Mouse (Mus musculus) ovary, adult 18-20 months (tissue): Measurements from ENCODE around the gene Whrn.

Experiments
- DNase-seq: peaks from one replicate; pipeline ENCODE4 v3.0.0; 2022; ENCODE audit warnings: low spot score, mixed read lengths

Gene Whrn

GRCm38 (mm10) chr4:63405683-63406082 is 90.1 kb downstream of the Whrn start:
- no peak for DNase-seq

DNA sequence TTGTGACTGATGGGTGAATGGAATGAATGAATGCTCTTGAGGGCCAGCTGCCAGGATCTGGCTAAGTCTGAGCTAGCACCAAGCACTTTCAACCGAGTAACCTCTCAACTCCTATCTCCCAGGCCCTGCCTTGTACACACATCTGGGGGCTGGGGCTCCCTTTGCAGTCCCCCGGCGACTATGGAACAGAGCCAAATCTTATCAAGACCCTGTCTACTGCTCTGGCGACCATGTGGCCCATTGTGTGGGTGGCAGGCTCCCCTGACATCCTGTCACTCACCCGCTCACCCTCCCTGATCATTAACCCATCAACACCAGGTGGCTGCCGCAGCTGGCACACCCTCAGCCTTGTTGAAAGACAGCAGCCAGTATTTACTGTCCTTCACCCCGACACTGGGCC is 90.7 kb downstream of the Whrn start:
- DNase-seq, result no peak

- DNase-seq, result no peak
These were observed 91.6 kb downstream of the Whrn start for GRCm38 (mm10) chr4:63404205-63404604.

DNA sequence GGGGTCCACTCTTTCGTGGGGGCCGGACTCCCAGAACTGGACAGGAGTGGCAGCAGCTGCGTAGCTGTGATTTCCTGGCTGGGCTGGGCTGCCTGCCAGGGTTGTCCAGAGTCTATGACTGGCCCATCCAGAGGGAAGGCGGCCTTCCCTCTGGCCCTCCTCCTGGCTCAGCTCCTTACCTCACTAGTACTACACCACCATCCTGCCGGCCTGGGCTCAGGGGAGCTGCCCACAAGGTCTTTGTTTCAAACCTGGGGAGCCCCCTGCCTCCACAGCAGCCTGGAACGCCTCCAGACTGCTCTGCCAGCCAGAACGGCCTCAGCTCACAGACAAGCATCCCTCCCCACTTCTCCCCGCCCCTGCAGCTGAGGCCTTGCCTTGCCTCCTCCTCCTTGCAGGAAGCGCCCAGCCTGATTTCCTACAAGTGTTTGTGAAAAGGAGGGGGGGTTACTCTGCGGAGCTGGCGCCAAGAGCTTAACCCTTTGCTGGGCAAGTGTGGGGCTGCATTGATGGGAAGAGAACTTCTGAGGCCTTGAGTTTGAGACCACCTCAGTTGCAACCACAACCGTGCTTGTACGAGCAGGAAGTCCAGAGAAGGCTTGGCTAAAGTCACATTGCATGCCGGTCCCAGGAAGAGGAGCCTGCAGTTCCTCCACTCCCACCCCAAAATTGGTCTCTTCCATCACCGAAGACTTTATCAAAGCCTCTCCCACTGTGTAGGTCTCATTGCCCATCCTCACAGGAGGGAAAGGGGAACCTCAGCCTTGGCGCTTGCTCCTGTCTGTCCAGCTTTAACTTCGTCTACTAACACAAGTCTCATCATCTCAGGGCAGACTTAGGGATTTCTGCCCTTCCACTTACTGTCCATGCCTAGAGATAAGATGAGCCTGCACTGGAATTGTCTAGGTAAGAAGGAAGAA is 92.5 kb downstream of the Whrn start, which contains the start of gene Akna:
Gene Akna (minus strand): TSS at position 315 of the 920 bp plus-strand sequence.
- peak; percentile 81 for DNase-seq

GRCm38 (mm10) chr4:63402558-63402957 is 93.2 kb downstream of the Whrn start:
- DNase-seq, result no peak

DNA sequence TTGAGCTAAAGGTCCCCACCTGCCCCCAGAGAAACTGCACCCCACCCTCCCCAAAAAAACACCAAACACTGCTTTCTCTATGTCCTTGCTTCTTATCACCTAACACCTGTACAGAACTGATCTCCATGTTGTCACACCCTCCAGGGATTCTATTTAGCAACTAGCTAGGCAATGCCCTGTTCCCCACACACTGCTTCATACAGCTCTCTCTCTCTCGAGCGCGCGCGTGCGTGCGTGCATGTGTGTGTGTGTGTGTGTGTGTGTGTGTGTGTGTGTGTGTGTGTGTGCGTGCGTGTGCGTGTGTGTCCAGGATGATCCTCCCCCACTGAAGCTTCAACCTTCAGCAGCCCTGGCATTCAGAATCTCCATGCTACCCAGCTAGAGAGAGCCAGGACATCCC is 93.7 kb downstream of the Whrn start:
- no peak for DNase-seq

GRCm38 (mm10) chr4:63401620-63402019 is 94.2 kb downstream of the Whrn start:
- DNase-seq, result no peak

GRCm38 (mm10) chr4:63400541-63401306 is 95.1 kb downstream of the Whrn start:
- no peak for DNase-seq

GRCm38 (mm10) chr4:63399691-63400270 is 96.0 kb downstream of the Whrn start:
- no peak for DNase-seq

DNA sequence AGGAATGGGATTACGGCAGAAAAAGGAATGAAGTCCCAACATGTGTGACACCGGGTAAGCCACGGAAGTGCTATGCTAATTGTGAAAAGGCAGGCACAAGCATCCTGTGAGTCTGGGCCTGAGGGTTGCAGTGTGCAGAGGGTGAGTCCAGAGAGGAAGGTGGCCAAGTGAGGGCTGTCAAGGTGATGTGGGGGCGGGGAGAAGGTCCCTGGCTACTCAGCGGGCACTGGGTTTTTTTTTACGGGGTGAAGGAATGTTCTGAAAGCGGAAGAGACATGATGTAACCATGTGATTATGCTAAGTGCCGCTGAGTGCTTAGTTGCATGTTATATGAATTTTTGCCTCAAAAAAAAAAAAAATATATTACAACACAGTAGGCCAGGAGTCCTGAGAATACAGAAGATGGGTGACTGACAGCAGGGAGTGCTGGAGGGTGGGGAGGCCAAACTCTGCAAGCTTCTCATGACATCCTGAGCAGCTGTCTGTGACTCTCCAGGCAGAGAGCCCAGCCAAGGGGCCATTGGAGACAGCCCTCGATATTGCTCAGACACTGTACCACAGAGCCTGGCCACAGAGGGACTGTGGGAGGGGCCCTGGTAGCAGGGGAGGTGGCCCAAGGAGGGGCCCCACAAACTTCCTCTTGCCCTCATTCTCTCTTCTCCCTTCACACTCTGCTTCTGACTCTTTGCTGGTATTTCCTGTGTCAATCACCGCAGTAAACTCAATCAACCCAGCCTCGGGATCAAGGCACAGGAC is 96.8 kb downstream of the Whrn start:
- DNase-seq, result no peak

- DNase-seq, result no peak
These were observed 97.7 kb downstream of the Whrn start for GRCm38 (mm10) chr4:63397981-63398537.

DNA sequence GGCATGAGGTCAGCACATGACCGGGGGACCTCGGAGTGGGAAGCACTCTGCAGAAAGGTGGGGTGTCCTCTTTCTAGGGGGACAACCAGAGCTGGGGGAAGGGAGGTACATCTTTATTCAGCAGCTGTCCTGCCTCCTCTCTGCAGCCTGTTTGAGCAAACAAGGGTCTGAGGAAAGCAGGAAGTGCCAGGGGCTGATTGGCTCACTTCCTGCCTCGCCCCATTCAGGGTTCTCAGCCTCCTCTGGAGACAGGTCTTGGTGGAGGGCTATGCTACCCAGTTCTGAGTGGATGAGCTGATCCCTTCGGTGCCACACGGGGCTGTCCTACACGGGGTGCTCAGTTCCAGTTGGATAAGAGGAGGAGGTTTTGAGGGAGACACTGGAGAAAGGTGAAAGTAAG is 104.5 kb downstream of the Whrn start:
- DNase-seq, result no peak

DNA sequence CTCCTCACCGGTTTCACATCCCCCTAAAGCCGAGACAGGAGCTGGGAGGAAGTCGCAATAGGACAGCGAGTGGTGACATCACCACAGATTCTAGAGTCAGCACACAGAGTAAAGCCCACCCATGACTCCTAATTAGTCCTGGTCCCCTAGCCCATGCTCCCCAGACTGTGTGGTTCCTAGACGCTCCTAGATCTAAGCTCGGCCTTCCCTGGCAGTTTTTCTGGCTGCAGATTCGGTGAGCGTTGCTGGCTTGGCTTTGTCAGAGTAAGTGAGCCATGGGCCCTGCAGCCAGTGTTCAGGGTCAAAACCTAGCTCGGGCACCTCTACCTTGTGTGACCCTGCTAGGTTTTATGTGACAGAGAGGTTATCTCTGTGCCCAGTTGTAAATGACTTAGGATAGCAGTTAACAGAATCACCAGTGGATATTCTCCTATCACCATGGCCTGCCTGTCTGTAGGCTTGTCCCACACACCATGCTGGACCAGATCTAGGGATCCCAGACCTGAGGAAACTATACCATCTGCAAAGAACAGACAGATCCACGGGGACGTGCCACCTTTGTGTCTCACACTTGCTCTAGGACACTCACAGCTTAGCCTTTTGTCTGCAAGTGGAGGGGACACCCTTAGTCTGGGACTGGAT is 105.8 kb downstream of the Whrn start:
- no peak for DNase-seq

DNA sequence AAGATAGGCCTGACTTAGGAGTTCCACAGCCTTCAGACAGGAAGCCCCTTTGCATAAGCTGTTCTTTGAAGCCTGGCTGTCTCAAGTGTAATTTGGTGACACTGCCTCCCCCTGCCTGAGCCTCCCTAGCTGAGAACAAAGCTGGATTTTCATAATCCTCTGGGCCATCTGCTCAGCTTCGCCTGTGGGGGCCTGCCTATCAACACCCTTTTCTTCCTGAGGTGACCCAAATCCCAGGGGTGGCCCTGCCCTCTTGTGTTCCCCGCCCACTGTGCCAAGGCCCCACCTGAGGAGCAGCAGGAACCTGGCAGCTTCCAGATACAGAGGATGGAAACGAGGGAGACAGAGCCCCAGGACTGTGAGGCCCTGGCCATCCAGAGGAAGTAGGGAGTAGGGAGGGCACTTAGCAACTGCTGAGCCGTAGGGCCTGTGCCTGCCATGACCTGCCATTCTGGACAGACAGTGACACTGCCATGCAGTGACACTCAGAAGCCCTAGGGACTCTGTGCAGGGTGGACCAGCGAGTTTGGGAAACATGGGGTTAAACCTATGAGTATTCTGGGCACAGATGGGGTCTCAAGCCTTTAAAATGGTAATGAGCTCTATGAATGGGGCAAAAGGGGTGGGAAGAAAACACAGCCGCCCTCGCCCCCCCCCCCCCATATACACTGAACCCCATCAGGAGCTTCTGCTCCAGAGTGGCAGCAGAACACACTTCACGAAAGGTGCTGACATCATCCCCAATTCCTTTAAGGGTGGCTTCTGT is 106.5 kb downstream of the Whrn start:
- DNase-seq, result no peak

- DNase-seq, result no peak
These were observed 107.8 kb downstream of the Whrn start for GRCm38 (mm10) chr4:63388029-63388428.

DNA sequence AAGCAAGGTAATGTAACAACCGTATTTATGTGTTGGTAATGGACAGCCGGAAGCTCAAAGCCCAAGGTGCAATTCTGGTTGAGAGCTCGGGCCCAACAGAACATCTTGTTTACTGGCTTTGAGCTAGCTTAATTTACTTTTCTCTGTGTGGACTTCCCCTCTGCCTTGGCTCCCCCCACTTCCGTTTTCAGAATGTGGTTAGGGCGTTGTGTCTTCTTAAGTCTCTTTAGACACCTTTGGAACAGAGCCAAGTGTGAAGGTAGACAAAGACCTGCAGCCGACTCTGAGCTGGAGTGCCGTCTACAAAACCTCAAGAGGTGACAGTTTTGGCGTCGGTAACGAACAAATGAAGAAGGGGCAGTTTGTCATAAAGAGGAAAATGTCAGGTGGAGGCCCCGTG is 110.0 kb downstream of the Whrn start:
- DNase-seq, result no peak

GRCm38 (mm10) chr4:63385253-63385652 is 110.5 kb downstream of the Whrn start:
- DNase-seq, result no peak

DNA sequence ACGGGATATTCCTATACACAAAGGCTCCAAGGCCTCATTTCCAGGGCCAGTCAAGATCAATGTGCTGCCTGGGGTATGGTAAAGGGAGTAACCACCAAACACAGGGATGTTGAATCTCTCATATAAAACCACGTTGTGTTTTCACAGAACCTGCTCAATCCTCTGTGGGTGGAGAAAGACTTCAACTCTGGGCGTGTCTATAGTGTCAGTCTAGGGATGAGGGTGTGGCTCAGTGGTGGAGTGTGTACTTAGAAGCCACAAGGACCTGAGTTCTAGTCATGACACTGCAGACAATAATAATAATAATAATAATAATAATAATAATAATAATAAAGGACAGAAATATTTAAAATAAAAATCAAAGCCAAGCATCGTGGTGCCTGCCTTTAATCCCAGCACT is 111.5 kb downstream of the Whrn start:
- no peak for DNase-seq

DNA sequence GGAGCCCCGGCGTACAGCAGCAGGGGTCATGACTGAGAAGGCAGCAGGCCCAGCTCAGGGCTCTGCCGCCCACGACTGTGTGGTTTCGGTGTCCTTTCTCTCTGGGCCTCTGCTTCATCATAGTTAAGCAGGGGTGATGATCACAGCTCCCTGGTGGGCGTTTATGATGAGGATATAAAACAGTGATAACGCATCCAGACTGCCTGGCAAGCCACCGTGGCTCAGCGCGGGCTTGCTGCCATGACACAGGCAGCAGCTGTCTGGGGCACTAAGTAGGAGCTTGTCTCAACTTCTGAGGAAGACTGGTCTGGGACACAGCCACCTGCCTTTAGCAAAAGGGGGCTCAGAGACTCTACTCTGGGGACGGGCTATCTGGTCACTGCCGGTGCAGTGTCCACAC is 112.3 kb downstream of the Whrn start:
- no peak for DNase-seq

- DNase-seq, result no peak
These were observed 113.0 kb downstream of the Whrn start for GRCm38 (mm10) chr4:63382676-63383369.
